Mouse (Mus musculus) hindbrain, embryonic 13.5 days (tissue): ENCODE data around the gene Ankrd55. TPM values are rescaled to one million over a fixed set of nuclear protein-coding genes. Genes with fewer than 3 reads are reported as not detected.

Source experiments
- ATAC-seq: fragments of 200-750 bp; cut with Nextera tagmentation; 2 replicates; pipeline ENCODE4 v1.8.0; 2017; ENCODE audit warnings: moderate TSS enrichment; ENCODE audit not compliant: low FRiP score
- H3K27ac ChIP-seq: fragments of 300-500 bp; sonication (generic); 2 replicates; pipeline ENCODE4 v1.5.1; 2015; ENCODE audit warnings: inconsistent platforms, mild to moderate bottlenecking, moderate library complexity
- H3K27me3 ChIP-seq: fragments of 300-500 bp; sonication (generic); 2 replicates; pipeline ENCODE4 v1.6.1; 2015; ENCODE audit warnings: mild to moderate bottlenecking, inconsistent platforms
- H3K36me3 ChIP-seq: fragments of 300-500 bp; sonication (generic); 2 replicates; pipeline ENCODE4 v1.6.1; 2015; ENCODE audit warnings: mild to moderate bottlenecking, inconsistent platforms
- H3K4me1 ChIP-seq: fragments of 300-500 bp; sonication (generic); replicated peaks from 2 replicates; pipeline ENCODE4 v1.6.1; 2015; ENCODE audit warnings: inconsistent platforms
- H3K4me2 ChIP-seq: fragments of 300-500 bp; sonication (generic); 2 replicates; pipeline ENCODE4 v1.6.1; 2015; ENCODE audit warnings: inconsistent platforms, mild to moderate bottlenecking, moderate library complexity
- H3K4me3 ChIP-seq: fragments of 300-500 bp; sonication (generic); 2 replicates; pipeline ENCODE4 v1.5.1; 2015; ENCODE audit warnings: mild to moderate bottlenecking, inconsistent platforms
- H3K9ac ChIP-seq: fragments of 300-500 bp; sonication (generic); 2 replicates; pipeline ENCODE4 v1.6.1; 2015; ENCODE audit warnings: mild to moderate bottlenecking, inconsistent platforms
- H3K9me3 ChIP-seq: fragments of 300-500 bp; sonication (generic); 2 replicates; pipeline ENCODE4 v1.6.1; 2016; ENCODE audit warnings: inconsistent platforms
- WGBS: fragments of 180-500 bp; shearing (Covaris S2); methylation state at CpG from one replicate; pipeline ENCODE4 v1.1.7; 2015; 5-methylcytosine and 5-hydroxymethylcytosine counted together
- polyA plus RNA-seq: library from polyadenylated mRNA; unstranded; fragments of >200 nt; fragmentation: Nextera tagmentation; extraction: Ambion mirVana; gene quantifications from 2 replicates; pipeline ENCODE4 v1.2.1, GENCODE M21; 2015

The Ankrd55 gene
- polyA plus RNA-seq, 1 experiment from 2014 or later = 4.8 TPM

DNA sequence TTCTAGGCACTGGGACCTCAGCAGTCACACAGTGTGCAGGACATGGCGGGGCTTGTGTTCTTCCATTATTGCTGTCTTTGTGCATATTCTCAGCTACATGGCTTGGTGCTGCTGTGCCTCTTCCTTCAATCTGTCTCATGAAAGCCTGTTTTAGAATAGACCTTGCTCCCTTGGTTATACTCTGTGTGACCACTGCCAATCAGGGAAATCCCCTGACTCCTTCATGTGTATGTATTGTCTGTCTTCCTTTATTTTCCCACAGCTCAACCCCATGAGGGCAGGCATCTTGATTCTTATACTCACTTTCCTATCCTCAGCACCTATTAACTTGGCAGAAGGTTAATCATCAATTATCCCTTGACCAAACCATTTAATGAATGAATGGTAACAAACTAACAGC, 60.0 kb downstream of the Ankrd55 start:
- no peak overlapping the region for H3K9ac ChIP-seq
- H3K9me3 ChIP-seq = 0 out of 2 replicates have a peak, but pooled peaks cover 2% of the 10 kb centered on the region
- H3K4me3 ChIP-seq = no peak overlapping the region
- H3K27me3 ChIP-seq = no peaks in the 10 kb centered on the region
- ATAC-seq = no peak
- no peak overlapping the region for H3K27ac ChIP-seq
- H3K4me1 ChIP-seq = peaks cover 5% of the 10 kb centered on the region
- 90% methylated on average over 1 of the region's 1 CpGs for WGBS
- H3K36me3 ChIP-seq = peaks cover 11% of the 10 kb centered on the region
- no peak overlapping the region for H3K4me2 ChIP-seq

DNA sequence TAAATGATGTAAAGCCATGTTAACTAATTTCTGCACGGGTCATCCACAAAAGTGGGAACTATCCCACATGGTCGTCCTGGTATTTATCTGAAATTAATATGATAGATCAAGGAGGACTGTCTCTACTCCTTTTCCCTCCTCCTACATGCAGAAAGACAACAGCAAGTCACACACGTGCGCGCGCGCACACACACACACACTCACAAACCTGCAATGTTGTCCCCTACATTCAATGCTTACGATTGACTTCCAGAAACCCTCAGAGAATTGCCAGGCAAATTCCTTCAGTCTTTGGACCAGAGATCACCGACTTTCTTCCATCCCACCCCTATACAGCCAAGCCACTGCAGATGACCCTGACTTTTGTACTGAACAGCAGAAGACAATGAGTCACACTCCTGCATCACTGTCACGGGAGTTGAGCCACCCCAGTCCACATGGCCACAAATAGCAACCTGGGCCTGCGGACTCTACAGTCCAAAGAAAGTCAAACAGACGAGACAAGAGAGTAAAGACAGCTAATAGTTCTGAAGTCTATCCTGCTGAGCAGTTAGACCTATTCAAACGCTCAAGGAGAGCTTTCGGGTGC, 60.7 kb downstream of the Ankrd55 start:
- Histone ChIP-seq H3K27ac (no peak overlapping the region), H3K9ac (no peak overlapping the region), H3K4me2 (no peak overlapping the region), H3K9me3 (0 out of 2 replicates have a peak, but pooled peaks cover 2% of the 10 kb centered on the region), H3K36me3 (peaks cover 11% of the 10 kb centered on the region), H3K27me3 (no peaks in the 10 kb centered on the region), H3K4me1 (peaks cover 13% of the 10 kb centered on the region), H3K4me3 (no peak overlapping the region)
- WGBS = 92% methylated on average over 14 of the region's 14 CpGs
- ATAC-seq = no peak

DNA sequence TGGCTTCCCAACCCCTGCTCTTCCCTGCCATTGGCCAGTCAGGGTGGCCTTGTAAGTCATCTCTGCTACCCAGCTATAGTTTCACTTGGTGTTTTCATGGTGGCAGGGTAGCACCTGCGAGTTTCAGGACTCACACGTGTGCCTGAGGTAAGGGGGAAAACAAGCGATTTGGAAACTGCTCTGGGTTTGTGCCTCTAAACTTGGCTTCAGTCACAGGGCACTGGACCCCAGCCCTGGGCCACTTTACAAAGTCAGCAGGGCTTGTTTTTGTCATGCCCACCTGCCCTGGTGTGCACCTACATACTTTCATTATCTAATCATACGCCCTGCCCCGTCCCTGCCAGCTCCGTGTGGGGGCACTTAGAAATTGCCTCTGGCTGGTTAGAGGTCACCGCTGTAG, 61.2 kb downstream of the Ankrd55 start:
- WGBS = 94% methylated on average over 7 of the region's 7 CpGs
- Histone ChIP-seq H3K4me1 (peaks cover 13% of the 10 kb centered on the region), H3K9ac (no peak overlapping the region), H3K4me3 (no peak overlapping the region), H3K9me3 (0 out of 2 replicates have a peak, but pooled peaks cover 2% of the 10 kb centered on the region), H3K27ac (no peak overlapping the region), H3K27me3 (no peaks in the 10 kb centered on the region), H3K36me3 (peaks cover 11% of the 10 kb centered on the region), H3K4me2 (no peak overlapping the region)
- no peak for ATAC-seq

DNA sequence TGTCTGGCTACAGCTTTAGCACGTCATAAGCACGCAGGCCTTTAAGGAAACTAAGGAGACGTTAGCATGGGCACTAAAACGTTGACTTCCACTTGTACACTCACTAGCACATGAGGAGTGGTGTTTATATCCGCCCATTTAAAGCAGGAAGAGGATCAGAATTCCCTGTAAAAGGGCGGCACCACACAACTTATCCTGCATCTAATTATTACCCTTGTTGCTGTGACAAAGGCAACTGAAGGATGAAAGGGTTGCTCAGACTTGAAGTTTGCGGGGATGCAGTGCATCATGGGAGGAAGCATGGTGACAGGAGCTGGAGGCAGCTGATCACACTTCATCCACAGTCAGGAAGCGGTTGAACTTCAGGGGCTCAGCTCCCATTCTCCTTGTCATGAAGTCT, 63.7 kb downstream of the Ankrd55 start:
- H3K9me3 ChIP-seq = 0 out of 2 replicates have a peak, but pooled peaks cover 2% of the 10 kb centered on the region
- peaks cover 19% of the 10 kb centered on the region for H3K4me1 ChIP-seq
- H3K27me3 ChIP-seq = no peaks in the 10 kb centered on the region
- no peak overlapping the region for H3K27ac ChIP-seq
- ATAC-seq = no peak
- no peak overlapping the region for H3K4me2 ChIP-seq
- no peak overlapping the region for H3K9ac ChIP-seq
- H3K36me3 ChIP-seq = peaks cover 11% of the 10 kb centered on the region
- no peak overlapping the region for H3K4me3 ChIP-seq
- WGBS = 86% methylated on average over 8 of the region's 8 CpGs

DNA sequence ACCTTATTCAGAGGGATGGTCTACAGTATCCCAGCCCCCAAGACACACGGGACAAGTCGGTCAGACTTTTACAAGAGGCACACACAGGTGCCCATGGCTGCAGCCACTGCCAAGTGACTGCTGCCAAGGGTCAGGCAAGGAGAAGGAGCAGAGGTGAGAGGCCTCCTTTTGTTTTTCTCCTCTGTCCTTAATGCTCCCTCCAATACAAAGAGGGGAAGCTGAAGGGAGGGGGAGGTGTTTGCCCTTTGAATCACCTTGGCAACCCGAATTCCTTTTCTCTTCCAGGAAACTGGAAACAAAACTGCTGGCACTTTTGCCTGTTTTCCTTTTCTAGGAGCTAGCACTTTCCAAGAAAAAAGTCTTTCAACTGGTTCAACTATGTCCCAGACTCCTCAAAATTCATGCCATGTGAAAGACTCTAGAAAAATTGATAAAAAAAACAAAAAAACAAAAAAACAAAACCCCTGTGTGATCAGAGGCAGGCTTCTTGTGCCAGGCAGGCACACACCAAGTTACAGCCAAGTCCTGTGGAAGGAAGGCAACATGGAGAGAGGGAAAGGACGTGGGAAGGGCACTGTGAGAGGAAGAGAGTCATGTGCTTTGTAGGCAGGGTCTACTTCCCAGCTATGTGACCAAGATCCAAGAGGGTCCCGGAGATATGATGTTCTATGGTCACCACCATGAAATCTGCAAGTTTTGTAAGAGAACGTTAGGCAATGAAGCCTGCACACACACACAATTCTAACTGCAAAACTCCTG, 66.0 kb downstream of the Ankrd55 start:
- peaks cover 19% of the 10 kb centered on the region for H3K4me1 ChIP-seq
- 0 out of 2 replicates have a peak overlapping the region, but pooled peaks have one; percentile 30 for H3K27ac ChIP-seq
- WGBS = 24% methylated on average over 6 of the region's 6 CpGs
- H3K9ac ChIP-seq = no peak overlapping the region
- H3K4me3 ChIP-seq = no peak overlapping the region
- no peak for ATAC-seq
- no peak overlapping the region for H3K4me2 ChIP-seq
- 0 out of 2 replicates have a peak, but pooled peaks cover 2% of the 10 kb centered on the region for H3K9me3 ChIP-seq
- peaks cover 11% of the 10 kb centered on the region for H3K36me3 ChIP-seq
- no peaks in the 10 kb centered on the region for H3K27me3 ChIP-seq

DNA sequence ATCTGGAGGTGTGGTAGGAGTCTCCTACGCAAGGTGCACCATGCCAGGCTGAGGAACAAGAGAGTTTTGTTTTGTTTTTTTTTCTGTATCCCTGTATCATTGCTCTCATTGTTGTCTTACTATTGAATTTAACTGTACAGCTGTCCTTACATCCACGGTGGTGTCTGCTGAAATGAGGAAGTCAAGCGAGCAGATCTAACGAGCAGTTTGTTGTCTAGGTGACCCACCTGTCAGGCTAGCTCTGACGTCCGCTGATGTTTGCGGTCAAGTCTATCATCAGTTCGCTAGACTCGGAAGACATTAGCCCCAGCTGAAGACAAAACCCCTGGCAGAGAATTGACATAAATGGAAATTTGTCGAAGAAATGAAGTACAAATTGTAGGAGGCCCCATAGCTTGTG, 66.7 kb downstream of the Ankrd55 start:
- Histone ChIP-seq H3K9ac (no peak overlapping the region), H3K27ac (no peak overlapping the region), H3K9me3 (0 out of 2 replicates have a peak, but pooled peaks cover 2% of the 10 kb centered on the region), H3K4me2 (no peak overlapping the region), H3K36me3 (peaks cover 4% of the 10 kb centered on the region; the same call in 1 of the 2 replicates), H3K27me3 (no peaks in the 10 kb centered on the region), H3K4me3 (no peak overlapping the region), H3K4me1 (peaks cover 19% of the 10 kb centered on the region)
- ATAC-seq = no peak
- WGBS = 70% methylated on average over 10 of the region's 10 CpGs

DNA sequence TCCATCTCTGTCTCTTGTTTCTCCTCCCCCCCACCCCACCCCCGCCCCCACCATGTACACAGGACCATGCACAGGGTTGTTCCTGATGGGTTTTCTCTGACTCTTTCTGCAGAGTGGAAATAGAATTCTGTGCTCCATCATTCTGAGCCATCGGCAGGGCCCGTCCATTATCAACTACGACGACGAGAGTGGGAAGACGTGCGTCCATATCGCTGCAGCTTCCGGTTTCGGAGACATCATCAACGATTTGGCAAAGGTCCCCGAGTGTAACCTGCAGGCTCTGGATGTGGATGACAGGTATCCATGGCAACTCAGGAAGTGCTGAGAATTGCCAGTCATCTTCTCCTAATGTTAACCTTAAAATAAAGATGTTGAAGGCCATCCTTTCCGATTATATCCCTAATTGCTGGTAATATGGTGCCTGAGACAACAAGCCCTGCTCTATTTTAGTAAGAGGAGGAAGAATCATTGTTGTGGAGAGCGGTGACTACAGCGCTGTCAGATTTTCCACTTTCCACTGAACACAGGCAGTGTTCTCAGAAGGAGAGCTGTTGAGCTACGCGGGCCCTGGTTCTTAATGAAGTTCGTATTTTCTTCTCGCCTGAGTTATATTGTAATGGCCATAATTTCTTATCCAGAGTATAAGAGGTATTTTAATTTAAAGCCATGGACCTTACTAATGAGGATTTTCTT, 67.7 kb downstream of the Ankrd55 start:
- H3K4me1 ChIP-seq = peaks cover 19% of the 10 kb centered on the region
- no peak for ATAC-seq
- H3K36me3 ChIP-seq = no peaks in the 10 kb centered on the region
- H3K27ac ChIP-seq = no peak overlapping the region
- no peak overlapping the region for H3K9ac ChIP-seq
- H3K4me2 ChIP-seq = no peak overlapping the region
- no peaks in the 10 kb centered on the region for H3K27me3 ChIP-seq
- no peaks in the 10 kb centered on the region for H3K9me3 ChIP-seq
- WGBS = 93% methylated on average over 20 of the region's 20 CpGs
- H3K4me3 ChIP-seq = no peak overlapping the region

DNA sequence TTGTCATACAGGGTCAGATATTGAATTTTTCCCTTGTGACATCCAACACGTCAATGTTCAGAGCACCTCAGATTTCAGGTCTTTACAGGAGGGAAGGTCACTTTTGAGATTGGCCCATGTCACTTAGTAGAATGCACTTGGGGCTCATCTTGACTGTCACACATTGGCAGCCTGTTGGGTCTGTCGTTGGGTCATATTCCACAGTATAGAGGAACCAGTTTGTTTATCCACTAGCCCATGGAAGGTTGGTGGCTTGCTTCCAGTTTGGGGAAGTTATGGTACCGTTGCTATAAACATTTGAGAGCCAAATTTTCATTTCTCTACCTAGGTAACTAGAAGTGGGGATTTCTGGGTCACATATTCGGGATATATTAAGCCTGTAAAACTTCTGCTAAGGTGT, 73.3 kb downstream of the Ankrd55 start:
- H3K9ac ChIP-seq = no peak overlapping the region
- no peaks in the 10 kb centered on the region for H3K27me3 ChIP-seq
- H3K9me3 ChIP-seq = no peaks in the 10 kb centered on the region
- H3K36me3 ChIP-seq = no peaks in the 10 kb centered on the region
- ATAC-seq = no peak
- 93% methylated on average over 4 of the region's 4 CpGs for WGBS
- no peak overlapping the region for H3K4me2 ChIP-seq
- H3K27ac ChIP-seq = no peak overlapping the region
- H3K4me1 ChIP-seq = no peaks in the 10 kb centered on the region
- no peak overlapping the region for H3K4me3 ChIP-seq

DNA sequence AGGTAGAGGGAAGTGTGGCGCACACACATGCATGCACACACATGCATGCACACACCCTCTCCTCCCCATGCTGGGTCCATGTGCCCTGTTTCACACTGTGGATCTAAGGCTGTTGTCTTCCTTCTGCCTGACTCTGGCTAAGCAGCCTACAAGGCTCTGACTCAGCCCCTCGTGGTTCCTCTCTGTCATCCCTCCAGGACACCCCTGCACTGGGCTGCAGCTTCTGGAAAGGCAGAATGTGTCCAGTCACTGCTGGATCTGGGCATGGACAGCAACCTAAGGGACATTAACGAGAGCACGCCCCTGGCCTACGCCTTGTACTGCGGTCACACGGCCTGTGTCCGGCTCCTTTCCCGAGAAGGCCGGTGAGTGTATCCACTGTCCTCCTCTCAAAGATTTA, 75.0 kb downstream of the Ankrd55 start:
- no peak for ATAC-seq
- WGBS = 89% methylated on average over 10 of the region's 10 CpGs
- H3K36me3 ChIP-seq = no peaks in the 10 kb centered on the region

DNA sequence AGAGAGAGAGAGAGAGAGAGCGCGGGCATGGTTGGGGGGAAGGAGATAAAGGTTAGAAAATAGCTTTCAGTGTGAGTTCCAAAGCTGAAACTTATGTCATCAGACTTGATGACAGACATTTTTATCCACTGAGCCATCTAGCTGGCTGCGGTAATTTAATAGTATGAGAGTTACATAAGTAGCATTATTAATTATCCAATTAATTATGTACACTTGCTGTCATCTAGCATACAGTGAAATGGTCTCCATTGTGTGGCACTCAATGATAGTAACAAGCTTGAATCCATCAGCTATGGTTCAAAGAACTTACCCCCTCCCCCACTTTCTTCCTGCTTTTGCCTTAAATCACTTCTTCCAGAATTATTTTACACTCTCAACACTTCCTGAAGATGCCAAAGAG, 75.5 kb downstream of the Ankrd55 start:
- Histone ChIP-seq H3K4me2 (no peak overlapping the region), H3K36me3 (no peaks in the 10 kb centered on the region), H3K9me3 (no peaks in the 10 kb centered on the region), H3K27ac (no peak overlapping the region), H3K4me1 (no peaks in the 10 kb centered on the region), H3K9ac (no peak overlapping the region), H3K27me3 (no peaks in the 10 kb centered on the region), H3K4me3 (no peak overlapping the region)
- ATAC-seq = no peak
- 86% methylated on average over 3 of the region's 3 CpGs for WGBS

More for the DNA sequence above, 75.0 kb downstream of the Ankrd55 start:
- H3K9ac ChIP-seq = no peak overlapping the region
- no peak overlapping the region for H3K4me3 ChIP-seq
- H3K27me3 ChIP-seq = no peaks in the 10 kb centered on the region
- no peaks in the 10 kb centered on the region for H3K9me3 ChIP-seq
- H3K27ac ChIP-seq = no peak overlapping the region
- no peak overlapping the region for H3K4me2 ChIP-seq
- H3K4me1 ChIP-seq = no peaks in the 10 kb centered on the region

DNA sequence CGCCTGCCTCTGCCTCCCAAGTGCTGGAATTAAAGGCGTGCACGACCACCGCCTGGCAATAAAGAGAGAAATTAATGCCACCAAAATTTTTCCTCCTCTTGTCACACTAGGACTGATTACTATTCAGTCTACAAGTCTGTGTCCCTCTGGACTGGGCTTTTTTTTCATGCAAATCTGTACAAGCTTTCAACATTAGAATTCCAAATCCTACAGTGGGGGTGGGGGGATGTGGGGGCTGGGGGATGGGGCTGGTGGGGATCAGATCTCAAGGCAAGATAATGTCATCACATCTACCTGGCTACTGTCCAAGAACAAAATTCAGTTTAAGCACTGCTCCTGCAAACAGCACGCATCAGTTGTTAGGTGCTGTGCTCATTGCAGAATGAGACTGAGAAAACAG, 76.4 kb downstream of the Ankrd55 start:
- 66% methylated on average over 5 of the region's 5 CpGs for WGBS
- no peak overlapping the region for H3K4me3 ChIP-seq
- ATAC-seq = no peak

DNA sequence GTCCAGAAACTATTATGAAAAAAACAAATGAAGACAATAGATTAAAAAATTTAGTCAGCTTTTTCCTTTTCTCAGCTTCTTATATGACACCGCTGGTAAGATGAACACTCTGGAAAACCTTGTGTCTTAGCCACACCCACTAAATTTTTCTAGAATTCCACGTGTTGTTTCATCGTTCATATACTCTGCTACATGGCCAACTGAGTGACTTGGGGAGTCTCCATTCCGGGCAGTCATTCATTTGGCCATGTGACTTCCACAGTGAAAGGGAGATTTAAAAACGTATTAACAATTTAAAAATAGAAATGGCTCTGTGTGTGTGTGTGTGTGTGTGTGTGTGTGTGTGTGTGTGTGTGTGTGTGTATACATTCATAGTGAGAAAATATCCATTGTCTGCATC, 77.1 kb downstream of the Ankrd55 start:
- Histone ChIP-seq H3K36me3 (no peaks in the 10 kb centered on the region), H3K4me2 (no peak overlapping the region), H3K4me1 (no peaks in the 10 kb centered on the region), H3K4me3 (no peak overlapping the region), H3K9ac (no peak overlapping the region), H3K27me3 (no peaks in the 10 kb centered on the region), H3K9me3 (no peaks in the 10 kb centered on the region), H3K27ac (peak overlapping the region; percentile 23; the same call in 1 of the 2 replicates)
- ATAC-seq = no peak
- WGBS = 76% methylated on average over 5 of the region's 5 CpGs

More for the DNA sequence above, 76.4 kb downstream of the Ankrd55 start:
- Histone ChIP-seq H3K4me2 (no peak overlapping the region), H3K9ac (no peak overlapping the region), H3K4me1 (no peaks in the 10 kb centered on the region), H3K9me3 (no peaks in the 10 kb centered on the region), H3K27me3 (no peaks in the 10 kb centered on the region), H3K36me3 (no peaks in the 10 kb centered on the region), H3K27ac (no peak overlapping the region)
